Mouse (Mus musculus) small intestine, adult 2 months (tissue): Measurements from ENCODE around the gene Cyp2b10.

Experiments
- CTCF ChIP-seq: fragments of 200-500 bp; IDR thresholded peaks from 2 replicates; pipeline ENCODE4 v1.5.1; 2012; ENCODE audit warnings: low read depth, mild to moderate bottlenecking, control low read depth, inconsistent platforms, low read length, moderate library complexity, mixed read lengths; ENCODE audit not compliant: insufficient replicate concordance, insufficient read length; ENCODE audit errors: extremely low read depth
- POLR2A ChIP-seq: fragments of 200-500 bp; IDR thresholded peaks from 2 replicates; pipeline ENCODE4 v1.6.1; 2012; ENCODE audit warnings: low read depth, mild to moderate bottlenecking, control low read depth, inconsistent platforms, low read length, moderate library complexity

DNA sequence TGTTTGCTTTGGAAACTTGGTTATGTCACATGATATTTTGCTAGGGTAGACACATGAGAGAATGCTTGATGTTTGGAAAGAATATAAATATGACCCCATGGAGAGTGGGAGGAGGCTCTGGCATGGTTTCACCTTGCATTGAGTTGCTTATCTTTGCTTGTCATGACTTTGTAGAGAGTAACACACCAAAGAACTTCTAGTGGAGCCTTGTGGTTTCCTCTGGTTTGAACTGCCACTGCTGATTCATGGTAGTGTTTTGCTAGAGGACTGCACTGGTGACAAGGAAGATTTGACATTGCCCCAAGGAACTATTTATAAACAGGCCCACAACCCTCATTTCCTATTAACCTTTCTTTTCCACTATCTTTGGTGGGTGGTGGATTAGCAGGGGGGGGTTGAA is 24.8 kb upstream of the Cyp2b10 start:
- TF ChIP-seq CTCF (no peak), POLR2A (no peak)
